Mouse (Mus musculus): ENCODE results near the gene Heg1.

Heg1 gene

DNA sequence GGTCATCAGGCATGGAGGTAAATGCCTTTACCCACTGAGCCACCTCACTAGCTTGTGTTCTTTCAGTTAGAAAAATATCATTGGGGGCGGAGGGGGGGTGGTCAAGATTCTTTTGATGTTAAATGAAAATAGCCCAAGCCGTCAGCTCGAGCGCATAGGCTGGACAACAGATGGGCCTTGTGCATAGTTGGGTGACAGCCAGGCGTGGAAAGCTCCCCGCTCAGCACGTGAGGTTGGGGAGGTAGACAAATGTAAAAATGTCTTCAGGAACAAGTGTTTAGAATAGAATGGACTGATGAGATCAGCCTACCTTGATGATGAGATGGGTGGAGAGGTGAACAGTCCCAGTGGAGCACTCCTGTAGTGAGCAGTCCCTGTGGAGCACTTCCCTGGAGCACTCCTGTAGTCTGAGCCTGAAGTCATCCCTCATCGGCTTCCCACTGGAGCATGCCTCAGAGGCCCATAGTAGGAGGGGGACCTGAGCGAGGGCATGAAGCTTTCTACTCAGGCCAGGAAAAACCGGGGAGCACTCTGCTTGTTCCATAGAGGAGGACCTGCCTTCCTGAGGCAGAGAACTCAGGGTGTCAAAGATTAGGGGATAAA, 62.0 kb downstream of the Heg1 start:
- DNase-seq = no peak

DNA sequence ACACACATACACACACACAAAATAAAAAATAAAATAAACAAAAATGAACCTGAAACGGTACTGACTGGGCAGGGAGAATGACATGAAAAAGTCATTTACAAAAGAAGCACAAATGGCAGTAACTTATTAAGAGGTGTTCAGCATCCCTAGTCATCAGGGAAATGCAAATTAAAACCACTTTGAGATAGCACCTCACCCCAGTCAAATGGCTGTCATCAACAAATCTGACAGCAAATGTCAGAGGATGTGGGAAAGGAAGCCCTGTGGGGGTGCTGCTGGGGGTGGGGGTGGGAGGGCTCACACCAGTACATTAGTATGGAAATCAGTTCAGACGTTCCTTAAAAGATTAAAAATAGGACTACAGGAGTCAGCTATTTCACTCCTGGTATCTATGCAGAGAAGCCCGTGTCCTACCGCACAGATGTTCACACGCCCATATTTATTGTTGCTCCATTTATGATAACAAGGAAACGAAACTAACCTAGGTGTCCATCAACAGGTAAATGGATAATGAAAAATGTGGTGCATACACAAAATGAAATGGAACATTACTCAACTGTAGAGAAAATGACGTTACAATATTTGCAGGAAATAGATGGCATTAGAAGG, 63.3 kb downstream of the Heg1 start:
- no peak for DNase-seq

DNA sequence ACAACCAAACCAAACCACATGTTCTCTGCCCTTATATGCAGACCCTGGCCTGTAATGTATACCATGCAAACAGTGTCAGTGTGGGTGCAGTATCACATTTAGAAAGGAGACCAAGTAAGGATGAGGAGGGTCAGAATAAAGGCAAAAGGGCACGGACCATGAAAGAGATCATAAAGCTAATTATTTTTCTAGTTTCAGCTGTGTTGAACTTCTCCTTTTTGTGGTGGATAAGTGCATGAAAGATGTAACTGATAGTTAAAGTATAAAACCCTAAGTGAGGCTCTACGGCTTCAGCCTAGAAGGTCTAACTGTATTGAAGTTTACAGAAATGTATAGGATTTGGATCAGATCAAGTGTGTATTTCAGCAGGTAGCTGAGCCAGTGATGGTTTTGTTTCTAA, 63.8 kb downstream of the Heg1 start:
- DNase-seq = no peak

- no peak for DNase-seq
Observed at GRCm38 (mm10) chr16:33751152-33751551, 67.0 kb downstream of the Heg1 start.

DNA sequence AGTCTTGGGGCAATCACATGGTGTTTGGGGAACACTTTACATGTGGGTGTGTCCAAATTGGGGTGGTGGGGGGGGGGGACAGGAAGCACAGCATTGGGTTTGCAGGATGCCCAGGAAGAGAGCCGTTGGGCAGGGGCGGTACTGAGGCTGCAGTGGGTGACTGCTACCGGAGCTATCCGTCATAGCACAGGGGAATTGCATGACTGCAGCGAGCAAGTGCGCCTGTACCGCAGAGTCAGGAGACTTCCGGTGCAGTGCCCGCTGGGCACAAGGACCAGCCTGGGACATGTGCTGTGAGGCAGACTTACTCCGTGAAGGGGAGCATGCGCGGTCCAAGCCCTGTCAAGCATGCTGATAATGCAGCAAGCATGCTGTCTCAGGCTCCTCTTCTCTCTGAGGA, 67.4 kb downstream of the Heg1 start:
- no peak for DNase-seq

GRCm38 (mm10) chr16:33752904-33753578, 68.9 kb downstream of the Heg1 start:
- DNase-seq = no peak

DNA sequence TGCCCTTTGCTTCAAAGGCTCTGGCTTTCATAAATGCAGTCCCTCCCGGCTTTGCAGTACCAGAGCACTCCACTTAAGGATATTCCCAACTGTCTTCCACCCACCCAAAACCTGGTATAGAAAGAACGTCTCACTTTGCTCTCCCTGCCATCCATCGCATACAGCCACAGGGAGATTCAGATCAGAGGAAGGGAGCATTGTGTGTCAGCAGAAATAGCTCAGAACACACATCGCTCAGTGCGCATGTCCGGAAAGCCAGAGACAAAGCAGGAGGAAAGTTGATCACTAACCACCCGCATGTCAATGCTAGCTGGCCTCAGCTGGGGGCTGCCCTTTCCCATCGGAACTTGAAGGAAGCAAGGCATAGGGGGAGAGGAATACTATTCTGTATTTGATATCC, 71.1 kb downstream of the Heg1 start:
- DNase-seq = no peak

- no peak for DNase-seq
Observed at GRCm38 (mm10) chr16:33755961-33756360, 71.8 kb downstream of the Heg1 start.

DNA sequence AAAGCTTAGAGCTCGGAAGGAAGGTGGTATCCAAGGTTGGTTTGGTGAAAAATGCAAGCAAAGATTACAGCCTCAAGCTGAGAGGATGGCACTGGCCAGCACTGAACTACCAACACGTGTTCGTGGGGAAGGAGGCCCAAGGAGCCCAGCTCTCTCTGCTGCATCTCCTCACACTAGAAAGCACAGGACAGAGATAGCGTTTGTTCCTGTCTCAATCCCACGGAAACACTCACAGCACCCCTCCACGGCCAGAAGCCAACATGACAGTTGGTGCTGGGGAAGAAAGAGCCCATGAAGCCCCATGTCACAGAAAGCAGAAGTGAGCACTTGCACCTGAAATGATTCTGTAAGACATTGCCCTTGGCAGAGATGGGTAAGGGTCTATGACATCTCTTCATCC, 72.2 kb downstream of the Heg1 start:
- DNase-seq = no peak

GRCm38 (mm10) chr16:33759207-33759606, 75.0 kb downstream of the Heg1 start:
- DNase-seq = no peak

DNA sequence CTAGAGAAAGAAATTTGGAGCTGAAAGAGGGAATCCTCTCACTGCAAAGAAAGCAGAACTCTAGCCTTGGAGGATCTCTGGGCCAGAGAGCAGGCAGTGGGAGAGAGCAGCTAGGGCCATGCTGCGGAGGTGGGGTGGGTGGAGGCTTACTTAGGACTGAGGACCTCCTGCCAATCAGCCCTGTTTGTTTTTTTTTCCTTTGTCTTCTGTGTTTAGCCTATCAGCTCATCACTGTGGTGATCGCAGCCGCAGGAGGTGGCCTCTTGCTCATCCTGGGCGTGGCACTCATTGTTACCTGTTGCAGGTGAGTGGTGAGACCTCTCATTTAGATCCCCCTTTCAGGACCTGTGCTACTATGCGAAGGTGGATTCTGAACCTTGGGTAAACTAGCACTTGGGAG, 76.4 kb downstream of the Heg1 start:
- DNase-seq = no peak

GRCm38 (mm10) chr16:33760996-33761395, 76.8 kb downstream of the Heg1 start:
- DNase-seq = peak; percentile 26

DNA sequence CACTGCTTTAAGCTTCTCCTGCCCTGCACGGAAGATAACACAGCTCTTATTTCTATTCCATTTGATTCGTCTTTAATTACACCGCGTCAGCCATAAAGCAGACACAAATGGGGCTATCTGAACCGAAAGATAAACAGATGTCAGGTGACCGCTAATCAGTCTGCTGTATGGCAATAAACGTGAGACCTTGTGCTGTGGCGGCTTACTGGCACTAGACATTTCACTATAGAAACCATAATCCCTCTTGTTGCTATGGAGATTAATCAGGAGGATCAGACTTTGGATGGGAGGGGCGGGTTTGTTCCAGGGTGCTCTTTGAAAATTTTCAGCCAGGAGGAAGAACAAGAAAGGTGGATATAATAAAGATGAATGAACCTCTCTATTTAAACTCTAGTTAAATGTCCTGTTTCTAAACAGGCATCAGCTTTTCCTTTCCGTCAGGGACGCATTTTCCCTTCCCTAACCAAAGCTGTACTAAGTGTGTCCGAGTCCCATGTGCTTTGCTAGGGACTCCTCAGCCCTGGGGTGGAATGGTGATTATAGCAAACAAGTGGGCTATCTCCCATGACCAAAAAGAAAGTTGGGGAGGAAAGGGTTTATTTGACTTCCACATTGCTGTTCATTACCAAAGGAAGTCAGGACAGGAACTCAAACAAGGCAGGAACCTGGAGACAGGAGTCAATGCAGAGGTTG, 80.5 kb downstream of the Heg1 start:
- no peak for DNase-seq

DNA sequence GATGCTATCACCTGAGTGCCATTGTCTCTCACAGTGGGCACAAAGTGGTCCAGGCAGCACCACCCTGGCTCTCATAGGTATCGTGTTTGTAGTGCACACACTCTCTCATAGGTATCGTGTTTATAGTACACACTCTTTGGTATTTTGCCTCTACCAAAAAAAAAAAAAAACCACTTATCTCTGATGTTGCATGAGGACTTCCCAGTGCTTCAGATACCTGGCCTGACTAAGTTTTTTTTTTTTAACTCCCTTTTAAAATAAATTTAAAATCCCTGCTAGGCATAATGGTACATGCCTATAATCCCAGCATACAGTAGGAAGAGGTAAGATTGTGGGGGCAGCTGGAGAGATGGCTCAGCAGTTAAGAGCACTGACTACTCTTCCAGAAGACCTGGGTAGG, 81.3 kb downstream of the Heg1 start:
- DNase-seq = no peak

DNA sequence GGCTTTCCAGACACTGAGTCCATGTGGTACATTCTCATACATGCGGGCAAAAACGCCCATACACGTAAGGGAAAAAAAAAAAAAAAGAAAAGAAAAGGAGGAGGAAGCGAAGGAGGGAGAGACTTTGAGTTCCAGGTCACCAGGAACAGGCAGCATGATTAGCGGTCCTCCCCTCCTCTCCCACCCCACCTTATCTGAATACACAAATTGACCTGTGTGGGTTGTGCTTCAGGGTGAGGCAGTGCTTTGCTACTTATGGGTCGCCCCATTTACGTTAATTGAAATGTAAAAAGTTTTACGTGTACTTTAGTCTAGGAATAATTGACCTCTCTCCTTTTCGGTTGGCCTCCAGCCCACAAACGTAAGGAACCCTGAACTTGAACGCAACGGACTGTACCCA, 82.1 kb downstream of the Heg1 start:
- DNase-seq = no peak

GRCm38 (mm10) chr16:33766757-33767156, 82.6 kb downstream of the Heg1 start:
- no peak for DNase-seq

DNA sequence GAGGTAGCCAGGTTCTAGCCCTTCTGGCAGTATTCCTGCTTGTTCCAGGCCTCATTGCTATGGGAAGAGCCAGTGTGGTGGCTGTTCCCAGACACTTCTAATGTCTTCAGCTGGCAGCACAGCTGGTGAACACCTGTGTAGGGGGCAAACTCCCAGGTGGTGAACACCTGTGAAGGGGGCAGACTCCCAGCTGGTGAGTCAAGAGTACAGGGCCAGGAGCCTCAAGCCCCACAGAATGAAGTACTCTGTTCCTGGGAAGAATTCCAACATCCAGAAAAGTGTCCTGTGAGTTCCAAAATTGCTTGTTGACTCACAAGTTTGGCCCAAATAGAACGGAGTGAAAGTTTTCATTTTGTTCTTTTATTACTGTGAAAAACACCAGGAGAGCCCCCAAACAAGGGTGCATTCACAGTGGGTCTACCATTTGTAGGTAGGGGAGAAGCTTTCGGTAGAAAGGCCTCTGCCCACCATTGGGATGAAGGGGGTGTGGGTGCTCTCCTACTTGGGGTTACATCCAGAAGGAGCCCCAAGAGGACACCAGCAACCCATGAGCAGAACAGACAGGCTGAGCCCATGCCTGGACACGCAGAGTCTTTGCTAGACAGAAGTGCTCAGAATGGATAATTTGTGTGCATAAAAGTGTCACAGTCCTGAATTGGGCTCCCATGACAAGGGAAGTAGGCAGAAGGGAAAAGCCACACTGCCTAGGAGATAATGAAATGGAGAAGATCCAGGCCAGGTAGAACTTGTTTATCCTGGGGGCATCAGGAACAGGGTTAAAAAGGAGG, 84.5 kb downstream of the Heg1 start:
- no peak for DNase-seq

- DNase-seq = no peak
Observed at GRCm38 (mm10) chr16:33769848-33770247, 85.7 kb downstream of the Heg1 start.

DNA sequence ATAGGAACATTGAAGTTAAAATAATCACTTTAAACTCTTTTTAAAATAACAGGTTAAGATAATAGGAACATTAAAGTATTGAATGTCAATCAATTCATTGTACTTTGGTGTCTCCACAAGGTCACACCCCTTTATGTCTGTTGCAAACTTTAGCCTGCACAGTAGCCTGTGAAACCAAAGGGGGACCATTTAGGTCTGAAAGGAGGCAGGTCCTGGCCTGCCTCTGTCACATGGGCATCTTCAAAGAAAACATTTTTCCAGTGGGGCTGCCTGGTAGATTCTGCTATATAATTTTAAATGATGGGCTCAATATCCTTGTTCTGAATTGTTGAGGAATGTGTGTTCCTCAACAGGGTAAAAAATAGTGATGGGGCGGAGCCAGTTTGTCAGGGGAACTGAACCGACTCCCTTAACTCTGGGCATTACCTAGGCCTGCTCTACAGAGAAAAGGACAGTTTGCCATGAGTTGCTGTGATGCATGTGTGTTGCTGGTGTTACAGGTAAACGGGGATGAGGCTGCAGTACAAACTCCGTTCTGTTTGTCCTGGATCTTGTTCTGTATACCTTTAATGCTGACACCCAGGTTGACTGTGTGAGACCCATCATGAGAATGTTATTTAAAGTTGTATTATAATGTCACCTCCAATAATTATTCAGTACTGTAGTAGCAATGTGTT, 86.7 kb downstream of the Heg1 start:
- no peak for DNase-seq

DNA sequence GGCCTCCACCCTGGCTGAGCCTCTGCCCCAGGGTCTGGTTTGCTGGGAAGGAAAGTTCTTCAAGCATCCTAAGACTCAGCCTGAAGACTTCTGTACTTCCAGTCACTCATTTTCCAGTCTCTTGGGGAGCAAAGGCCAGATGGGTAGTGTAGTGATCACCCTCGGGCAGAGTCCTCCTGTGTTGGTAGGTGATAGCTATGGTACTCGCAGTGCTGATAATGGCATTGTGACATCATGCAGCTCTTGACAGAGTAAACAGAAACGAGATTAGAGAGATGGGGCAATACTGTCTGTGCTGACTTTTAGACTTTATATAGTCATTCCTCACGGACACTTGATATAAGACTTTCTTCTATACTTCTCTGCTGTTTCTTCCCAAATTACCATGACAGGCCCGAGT, 88.6 kb downstream of the Heg1 start:
- DNase-seq = no peak

- no peak for DNase-seq
Observed at GRCm38 (mm10) chr16:33774972-33775371, 90.8 kb downstream of the Heg1 start.

GRCm38 (mm10) chr16:33775733-33776335, 91.7 kb downstream of the Heg1 start:
- no peak for DNase-seq
